Mouse (Mus musculus) forebrain, embryonic 16.5 days (tissue): ENCODE results near the gene Ada. TPM values are rescaled to one million over a fixed set of nuclear protein-coding genes. Genes with fewer than 3 reads are reported as not detected.

Source experiments
- ATAC-seq: fragments of 200-750 bp; cut with Nextera tagmentation; 2 replicates; pipeline ENCODE4 v1.8.0; 2017; ENCODE audit warnings: mild to moderate bottlenecking, moderate library complexity
- H3K27ac ChIP-seq: fragments of 300-500 bp; sonication (generic); 2 replicates; pipeline ENCODE4 v1.5.1; 2014; ENCODE audit warnings: low read length, control low read depth
- H3K27me3 ChIP-seq: fragments of 300-500 bp; sonication (generic); replicated peaks from 2 replicates; pipeline ENCODE4 v1.6.1; 2014; ENCODE audit warnings: low read length; ENCODE audit not compliant: control insufficient read depth, insufficient read depth
- H3K36me3 ChIP-seq: fragments of 300-500 bp; sonication (generic); 2 replicates; pipeline ENCODE4 v1.6.1; 2014; ENCODE audit not compliant: control insufficient read depth, insufficient read depth
- H3K4me1 ChIP-seq: fragments of 300-500 bp; sonication (generic); replicated peaks from 2 replicates; pipeline ENCODE4 v1.6.1; 2014; ENCODE audit warnings: low read length; ENCODE audit not compliant: control insufficient read depth, insufficient read depth
- H3K4me2 ChIP-seq: fragments of 300-500 bp; sonication (generic); 2 replicates; pipeline ENCODE4 v1.6.1; 2014; ENCODE audit warnings: mild to moderate bottlenecking, low read length, control low read depth
- H3K4me3 ChIP-seq: fragments of 300-500 bp; sonication (generic); replicated peaks from 2 replicates; pipeline ENCODE4 v1.5.1; 2014; ENCODE audit warnings: mild to moderate bottlenecking, low read length, control low read depth
- H3K9ac ChIP-seq: fragments of 300-500 bp; sonication (generic); replicated peaks from 2 replicates; pipeline ENCODE4 v1.6.1; 2014; ENCODE audit warnings: low read depth, low read length, control low read depth
- H3K9me3 ChIP-seq: fragments of 300-500 bp; sonication (generic); 2 replicates; pipeline ENCODE4 v1.6.1; 2016; ENCODE audit warnings: low read length; ENCODE audit not compliant: control insufficient read depth
- WGBS: fragments of 180-500 bp; shearing (Covaris S2); extraction: QIAGEN DNeasy Blood & Tissue Kit; methylation state at CpG from one replicate; pipeline ENCODE4 v1.1.7; 2014; 5-methylcytosine and 5-hydroxymethylcytosine counted together
- polyA plus RNA-seq: library from polyadenylated mRNA; unstranded; fragments of >200 nt; fragmentation: Nextera tagmentation; extraction: Ambion mirVana; gene quantifications from 2 replicates; pipeline ENCODE4 v1.2.1, GENCODE M21; 2015

Ada gene
- polyA plus RNA-seq, 1 experiment from 2014 or later = 5.2 TPM

GRCm38 (mm10) chr2:163776661-163777060, 26.6 kb upstream of the Ada start:
- no peak for ATAC-seq
- no peaks in the 10 kb centered on the region for H3K4me1 ChIP-seq
- H3K4me3 ChIP-seq = no peak overlapping the region
- H3K4me2 ChIP-seq = no peak overlapping the region
- H3K9me3 ChIP-seq = no peaks in the 10 kb centered on the region
- no peaks in the 10 kb centered on the region for H3K27me3 ChIP-seq
- H3K27ac ChIP-seq = no peak overlapping the region
- no peaks in the 10 kb centered on the region for H3K36me3 ChIP-seq
- WGBS = 10% methylated on average over 13 of the region's 13 CpGs
- H3K9ac ChIP-seq = no peak overlapping the region

DNA sequence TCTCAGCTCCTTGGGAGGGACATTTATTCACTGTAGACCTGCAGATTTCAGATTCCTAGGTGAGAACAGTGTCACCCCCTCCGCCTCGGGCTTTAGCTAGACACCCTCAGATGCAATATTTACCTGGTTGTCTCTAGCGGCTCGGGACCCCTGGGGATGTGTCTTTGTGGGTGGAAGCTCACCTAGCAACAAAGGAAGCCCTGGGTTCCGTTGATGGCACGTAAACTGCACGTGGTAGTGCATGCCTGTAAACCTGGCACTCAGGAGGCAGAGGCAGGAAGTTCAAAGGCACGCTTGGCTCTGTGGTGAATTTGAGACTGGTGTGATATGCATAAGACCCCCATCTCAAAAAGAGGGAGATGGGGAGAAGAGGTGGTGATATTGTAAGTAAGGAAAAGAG, 20.7 kb upstream of the Ada start:
- ATAC-seq = no peak
- 83% methylated on average over 8 of the region's 8 CpGs for WGBS
- H3K27me3 ChIP-seq = no peaks in the 10 kb centered on the region

DNA sequence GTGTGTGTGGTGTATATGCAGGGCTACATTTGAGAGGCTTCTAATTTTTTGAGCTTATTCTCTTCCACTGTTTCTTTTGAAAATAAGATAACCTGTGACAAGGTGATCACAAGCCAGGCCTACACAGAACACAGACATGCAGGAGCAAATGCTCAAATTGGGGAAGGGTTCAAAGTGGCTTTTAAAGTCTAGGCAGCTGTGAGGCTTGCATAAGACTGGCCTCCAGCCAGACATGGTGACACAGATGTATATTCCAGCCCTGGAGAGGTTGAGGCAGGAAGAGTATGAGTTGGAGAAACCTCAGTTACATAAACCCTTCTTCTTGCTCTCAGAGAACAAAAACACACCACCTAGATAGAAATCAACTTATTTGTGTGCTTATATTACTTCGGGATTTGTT, 16.9 kb upstream of the Ada start:
- no peak overlapping the region for H3K4me3 ChIP-seq
- H3K27me3 ChIP-seq = no peaks in the 10 kb centered on the region
- no peak overlapping the region for H3K27ac ChIP-seq
- H3K4me2 ChIP-seq = no peak overlapping the region
- H3K9ac ChIP-seq = no peak overlapping the region
- no peaks in the 10 kb centered on the region for H3K36me3 ChIP-seq
- H3K4me1 ChIP-seq = no peaks in the 10 kb centered on the region
- no peaks in the 10 kb centered on the region for H3K9me3 ChIP-seq
- ATAC-seq = no peak
- 97% methylated on average over 1 of the region's 1 CpGs for WGBS

More for the DNA sequence above, 20.7 kb upstream of the Ada start:
- no peaks in the 10 kb centered on the region for H3K4me1 ChIP-seq
- H3K9ac ChIP-seq = no peak overlapping the region
- H3K4me3 ChIP-seq = no peak overlapping the region
- no peaks in the 10 kb centered on the region for H3K9me3 ChIP-seq
- H3K27ac ChIP-seq = no peak overlapping the region
- H3K36me3 ChIP-seq = no peaks in the 10 kb centered on the region
- H3K4me2 ChIP-seq = no peak overlapping the region

DNA sequence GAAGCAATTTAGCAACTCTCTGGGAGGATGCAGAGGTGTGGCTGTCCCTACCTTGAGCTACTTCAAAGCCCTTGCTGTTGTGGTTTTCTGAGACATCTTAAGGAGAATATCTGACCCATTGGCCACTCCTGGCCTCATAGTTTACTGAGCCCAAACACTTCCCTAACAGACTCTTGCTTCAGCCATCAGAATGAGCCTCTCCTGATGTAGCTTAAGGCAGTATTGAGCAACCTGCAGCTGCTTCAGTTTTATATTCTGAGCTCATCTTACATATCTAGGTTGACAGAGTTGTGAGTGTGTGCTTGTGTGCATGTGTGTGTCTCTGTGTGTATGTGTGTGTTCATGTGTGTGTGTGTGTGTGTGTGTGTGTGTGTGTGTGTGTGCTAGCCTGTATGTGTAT, 16.2 kb upstream of the Ada start:
- Histone ChIP-seq H3K27ac (no peak overlapping the region), H3K4me1 (no peaks in the 10 kb centered on the region), H3K27me3 (no peaks in the 10 kb centered on the region), H3K36me3 (no peaks in the 10 kb centered on the region), H3K4me3 (no peak overlapping the region), H3K9me3 (no peaks in the 10 kb centered on the region), H3K4me2 (no peak overlapping the region), H3K9ac (no peak overlapping the region)
- ATAC-seq = no peak

GRCm38 (mm10) chr2:163761402-163761801, 11.4 kb upstream of the Ada start:
- H3K27ac ChIP-seq = no peak overlapping the region
- H3K9me3 ChIP-seq = no peaks in the 10 kb centered on the region
- no peak for ATAC-seq
- H3K9ac ChIP-seq = no peak overlapping the region
- 0 out of 2 replicates have a peak, but pooled peaks cover 3% of the 10 kb centered on the region for H3K4me1 ChIP-seq
- H3K4me3 ChIP-seq = no peak overlapping the region
- H3K27me3 ChIP-seq = no peaks in the 10 kb centered on the region
- 84% methylated on average over 7 of the region's 7 CpGs for WGBS
- no peaks in the 10 kb centered on the region for H3K36me3 ChIP-seq
- H3K4me2 ChIP-seq = no peak overlapping the region

DNA sequence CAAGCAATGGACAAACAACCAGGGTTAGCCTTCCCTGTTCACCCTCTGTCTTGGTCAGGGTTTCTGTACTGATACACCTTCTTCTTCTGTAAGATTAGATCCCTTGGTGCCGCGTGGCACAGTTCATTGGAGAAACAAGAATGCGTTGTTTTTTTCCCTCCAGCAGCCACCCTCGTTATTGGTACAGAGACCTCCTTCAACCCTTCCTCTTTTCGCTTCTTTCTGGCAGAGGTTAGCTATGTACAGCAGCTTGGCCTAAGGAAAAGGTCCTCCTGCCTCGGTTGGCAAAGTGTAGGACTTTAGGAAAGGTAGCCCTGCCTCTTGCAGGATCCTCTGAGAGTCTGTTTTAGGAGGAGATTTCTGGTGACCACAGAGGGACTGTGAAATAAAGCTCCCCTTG, 10.6 kb upstream of the Ada start:
- no peak for ATAC-seq
- no peaks in the 10 kb centered on the region for H3K27me3 ChIP-seq
- H3K9me3 ChIP-seq = no peaks in the 10 kb centered on the region
- 0 out of 2 replicates have a peak, but pooled peaks cover 3% of the 10 kb centered on the region for H3K4me1 ChIP-seq
- H3K4me3 ChIP-seq = no peak overlapping the region
- H3K27ac ChIP-seq = no peak overlapping the region
- 76% methylated on average over 6 of the region's 6 CpGs for WGBS
- no peak overlapping the region for H3K4me2 ChIP-seq
- no peak overlapping the region for H3K9ac ChIP-seq
- H3K36me3 ChIP-seq = no peaks in the 10 kb centered on the region

DNA sequence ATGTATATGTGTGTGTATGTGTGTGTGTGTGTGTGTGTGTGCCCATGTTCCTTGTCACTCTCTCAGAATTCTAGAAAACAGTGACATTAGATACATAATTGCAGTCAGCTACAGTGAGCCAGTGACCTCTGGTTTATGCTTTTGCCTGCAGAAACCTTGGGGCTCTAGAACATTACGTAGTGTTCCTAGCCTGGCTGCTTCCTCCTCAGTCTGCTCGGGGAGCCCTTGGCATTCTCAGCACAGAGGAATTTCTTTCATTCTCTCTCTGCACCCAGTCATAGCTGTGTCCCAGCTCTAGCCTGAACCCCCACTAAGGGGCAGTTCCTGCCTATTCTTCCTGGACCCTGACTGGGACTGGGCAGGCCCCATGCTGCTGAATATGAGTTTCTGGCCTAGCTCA, 8.1 kb upstream of the Ada start:
- H3K9me3 ChIP-seq = no peaks in the 10 kb centered on the region
- H3K27me3 ChIP-seq = no peaks in the 10 kb centered on the region
- H3K4me1 ChIP-seq = 0 out of 2 replicates have a peak, but pooled peaks cover 3% of the 10 kb centered on the region
- ATAC-seq = no peak
- 67% methylated on average over 2 of the region's 2 CpGs for whole genome bisulfite sequencing
- H3K4me2 ChIP-seq = no peak overlapping the region
- no peak overlapping the region for H3K9ac ChIP-seq
- H3K4me3 ChIP-seq = no peak overlapping the region
- H3K27ac ChIP-seq = no peak overlapping the region
- no peaks in the 10 kb centered on the region for H3K36me3 ChIP-seq

DNA sequence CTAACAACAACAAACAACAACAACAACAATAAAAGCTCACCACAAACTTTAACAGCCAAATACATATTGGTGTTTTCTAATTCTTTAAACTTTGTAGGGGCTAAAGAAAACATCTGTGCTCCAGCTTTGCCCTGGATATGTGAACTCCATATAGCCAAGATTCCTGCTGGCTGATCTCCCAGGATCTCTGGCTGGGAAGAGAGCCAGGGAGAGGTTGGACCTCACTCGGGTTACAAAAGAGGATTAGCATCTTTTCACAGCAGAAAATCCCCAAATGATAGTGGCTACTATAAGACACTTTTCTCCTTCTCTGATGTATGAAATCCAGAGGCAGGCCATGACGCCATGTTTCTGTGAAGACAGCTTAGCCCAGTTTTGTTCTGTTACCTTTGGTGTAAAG, 6.7 kb upstream of the Ada start:
- Histone ChIP-seq H3K4me3 (no peak overlapping the region), H3K4me2 (no peak overlapping the region), H3K9me3 (no peaks in the 10 kb centered on the region), H3K27me3 (no peaks in the 10 kb centered on the region), H3K4me1 (0 out of 2 replicates have a peak, but pooled peaks cover 3% of the 10 kb centered on the region), H3K36me3 (no peaks in the 10 kb centered on the region), H3K27ac (no peak overlapping the region), H3K9ac (no peak overlapping the region)
- 15% methylated on average over 2 of the region's 2 CpGs for WGBS
- no peak for ATAC-seq

GRCm38 (mm10) chr2:163754228-163754627, 4.2 kb upstream of the Ada start:
- Histone ChIP-seq H3K4me3 (no peak overlapping the region), H3K9ac (no peak overlapping the region), H3K4me1 (peaks cover 8% of the 10 kb centered on the region; the same call in 1 of the 2 replicates), H3K9me3 (no peaks in the 10 kb centered on the region), H3K27ac (no peak overlapping the region), H3K27me3 (no peaks in the 10 kb centered on the region), H3K36me3 (no peaks in the 10 kb centered on the region), H3K4me2 (no peak overlapping the region)
- no peak for ATAC-seq
- 87% methylated on average over 5 of the region's 5 CpGs for WGBS
